In genomic region chr11:71436801-71437200, GRCm38 (mm10) we compare ENCODE assay signal across 10 mouse cellular contexts.
A peak's percentile ranks its signal among the peaks of the same experiment; 100 is the strongest.
DNase-seq lines count a peak whose midpoint lies in the region; ATAC-seq lines count a peak whose summit lies in the region.
"Had no signal": no experiment of that assay in that cellular context is flagged by ENCODE, and none has a peak within 500 bp of the region (broad histone marks: within the 10 kb centered on the region; RNA-seq: fewer than 3 reads in every experiment).

No protein-coding gene starts in this region.

- intact Hi-C loops in left cerebral cortex, postnatal 36 days (cut with DNase I): loop anchor here (10.0 kb wide), 1 partner anchor 318 kb away; no protein-coding TSS in a partner anchor

- WGBS in midbrain, embryonic 11.5 days: 88% methylated on average over 2 of the region's 2 CpGs
- 79% methylated on average over 2 of the region's 2 CpGs for WGBS in midbrain, embryonic 14.5 days

- ATAC-seq in midbrain, embryonic 11.5 days (ENCODE audit: low FRiP score): no peak
- no peak for ATAC-seq in midbrain, embryonic 14.5 days (ENCODE audit: low FRiP score, low TSS enrichment)

- H3K4me2 ChIP-seq in midbrain, embryonic 11.5 days: no peak overlapping the region
- H3K4me2 ChIP-seq in midbrain, embryonic 14.5 days (ENCODE audit: low read length): no peak overlapping the region

- H3K36me3 ChIP-seq in midbrain, embryonic 11.5 days (ENCODE audit: control insufficient read depth, insufficient read depth, low read length): no peaks in the 10 kb centered on the region
- no peaks in the 10 kb centered on the region for H3K36me3 ChIP-seq in midbrain, embryonic 14.5 days (ENCODE audit: control insufficient read depth, insufficient read depth, low read length)

- H3K9ac ChIP-seq in midbrain, embryonic 11.5 days (ENCODE audit: low read length): no peak overlapping the region
- H3K9ac ChIP-seq in midbrain, embryonic 14.5 days (replicated peaks; ENCODE audit: low read length): no peak overlapping the region

- no peak overlapping the region for H3K4me3 ChIP-seq in midbrain, embryonic 11.5 days (ENCODE audit: low read depth, low read length)
- H3K4me3 ChIP-seq in midbrain, embryonic 14.5 days (replicated peaks; ENCODE audit: low read depth, low read length): no peak overlapping the region

- H3K9me3 ChIP-seq in midbrain, embryonic 11.5 days (ENCODE audit: control insufficient read depth, low read length): no peaks in the 10 kb centered on the region
- H3K9me3 ChIP-seq in midbrain, embryonic 14.5 days (ENCODE audit: control insufficient read depth, low read length): no peaks in the 10 kb centered on the region

- peak; percentile 74 for DNase-seq in midbrain, embryonic 11.5 days (ENCODE audit: low spot score, missing footprints)
- DNase-seq in midbrain, embryonic 14.5 days: no peak
- peak; percentile 21 for DNase-seq in cerebellum, adult 8-10 months
- peak; percentile 57 to 72 for DNase-seq in frontal cortex, adult 2 months (ENCODE audit: extremely low spot score in 1 of 2, low spot score in 1 of 2)
- DNase-seq in left cerebral cortex, postnatal 36 days (ENCODE audit: low spot score in 2 of 2): peak; percentile 24 to 41
- no peak for DNase-seq in urinary bladder, postnatal 25 days (ENCODE audit: low spot score)
- DNase-seq in thymus, postnatal 14 days: no peak
- DNase-seq: kidney, adult 9 months; lung, postnatal 36 days; thymus, adult 18-20 months had no signal

- H3K4me1 ChIP-seq in midbrain, embryonic 11.5 days (ENCODE audit: control insufficient read depth, insufficient read depth, low read length): peaks cover 13% of the 10 kb centered on the region; the same call in 1 of the 2 replicates
- peaks cover 26% of the 10 kb centered on the region; the same call in 1 of the 2 replicates for H3K4me1 ChIP-seq in midbrain, embryonic 14.5 days (ENCODE audit: control insufficient read depth, insufficient read depth, low read length)

- no peaks in the 10 kb centered on the region for H3K27me3 ChIP-seq in midbrain, embryonic 11.5 days (ENCODE audit: control insufficient read depth, insufficient read depth, low read length)
- no peaks in the 10 kb centered on the region for H3K27me3 ChIP-seq in midbrain, embryonic 14.5 days (ENCODE audit: control insufficient read depth, insufficient read depth, low read length)

- no peak overlapping the region for H3K27ac ChIP-seq in midbrain, embryonic 11.5 days (ENCODE audit: low read depth, low read length)
- H3K27ac ChIP-seq in midbrain, embryonic 14.5 days (replicated peaks; ENCODE audit: low read depth, low read length): no peak overlapping the region

Comparison
In these comparisons a context has a peak if more than half of its experiments do, and no peak if none do; other contexts are left out.
1. DNase-seq: peak in midbrain, embryonic 11.5 days (single experiment), cerebellum, adult 8-10 months (single experiment), frontal cortex, adult 2 months (2 of 2) and left cerebral cortex, postnatal 36 days (2 of 2); none in midbrain, embryonic 14.5 days (single experiment), urinary bladder, postnatal 25 days (single experiment) and thymus, postnatal 14 days (single experiment).